Mouse (Mus musculus): ENCODE results near the gene Rab29. TPM values are rescaled to one million over a fixed set of nuclear protein-coding genes. Genes with fewer than 3 reads are reported as not detected.
"Not testable (repeated sequence)": the region's sequence is repeated elsewhere in the genome, so short reads cannot be mapped to it uniquely, and the experiment has no call there.

The Rab29 gene
- polyA plus RNA-seq, 1 experiment from 2014 or later = 30.1 TPM

GRCm38 (mm10) chr1:131905497-131905896 lies 38.5 kb downstream of the Rab29 start:
- Histone ChIP-seq H3K4me3 (no peak overlapping the region), H3K4me2 (no peak overlapping the region), H3K9me3 (no peaks in the 10 kb centered on the region), H3K27ac (no peak overlapping the region), H3K27me3 (no peaks in the 10 kb centered on the region), H3K4me1 (no peaks in the 10 kb centered on the region; the same call in 1 of the 2 replicates), H3K36me3 (no peaks in the 10 kb centered on the region), H3K9ac (no peak overlapping the region)
- WGBS = 4% methylated on average over 1 of the region's 1 CpGs
- no peak for ATAC-seq (ENCODE audit: insufficient number of reproducible peaks, low FRiP score, low TSS enrichment, low read depth)

DNA sequence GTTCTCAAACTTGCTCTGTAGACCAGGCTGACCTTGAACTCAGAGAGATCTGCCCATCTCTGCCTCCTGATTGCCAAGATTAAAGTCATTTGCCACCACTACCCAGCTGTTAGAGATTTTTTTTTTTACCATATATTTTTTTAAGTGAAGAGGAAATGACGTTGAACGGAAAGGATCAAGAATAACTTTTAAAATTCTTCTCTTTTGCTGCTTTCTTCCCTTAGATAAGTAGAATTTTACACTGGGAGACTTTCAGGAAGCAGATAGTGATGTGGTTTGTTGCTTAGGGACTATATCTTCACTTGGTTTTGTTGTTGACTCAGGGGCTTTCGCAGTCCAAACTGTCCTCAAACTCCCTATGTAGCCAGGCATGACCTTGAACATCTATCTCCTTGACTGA lies 41.4 kb downstream of the Rab29 start:
- H3K27ac ChIP-seq = no peak overlapping the region
- WGBS = 88% methylated on average over 3 of the region's 3 CpGs
- 0 out of 2 replicates have a peak, but pooled peaks cover 3% of the 10 kb centered on the region for H3K36me3 ChIP-seq
- no peak for ATAC-seq (ENCODE audit: insufficient number of reproducible peaks, low FRiP score, low TSS enrichment, low read depth)
- no peak overlapping the region for H3K4me3 ChIP-seq
- no peak overlapping the region for H3K9ac ChIP-seq
- no peaks in the 10 kb centered on the region for H3K9me3 ChIP-seq
- H3K27me3 ChIP-seq = no peaks in the 10 kb centered on the region
- no peak overlapping the region for H3K4me2 ChIP-seq
- H3K4me1 ChIP-seq = peaks cover 8% of the 10 kb centered on the region

GRCm38 (mm10) chr1:131909236-131909635 lies 42.2 kb downstream of the Rab29 start:
- WGBS = 90% methylated on average over 2 of the region's 2 CpGs
- H3K4me2 ChIP-seq; H3K4me3 ChIP-seq; H3K27me3 ChIP-seq; ATAC-seq (ENCODE audit: insufficient number of reproducible peaks, low FRiP score, low TSS enrichment, low read depth); H3K9me3 ChIP-seq; H3K9ac ChIP-seq; H3K27ac ChIP-seq; H3K4me1 ChIP-seq; H3K36me3 ChIP-seq: not testable (repeated sequence)

DNA sequence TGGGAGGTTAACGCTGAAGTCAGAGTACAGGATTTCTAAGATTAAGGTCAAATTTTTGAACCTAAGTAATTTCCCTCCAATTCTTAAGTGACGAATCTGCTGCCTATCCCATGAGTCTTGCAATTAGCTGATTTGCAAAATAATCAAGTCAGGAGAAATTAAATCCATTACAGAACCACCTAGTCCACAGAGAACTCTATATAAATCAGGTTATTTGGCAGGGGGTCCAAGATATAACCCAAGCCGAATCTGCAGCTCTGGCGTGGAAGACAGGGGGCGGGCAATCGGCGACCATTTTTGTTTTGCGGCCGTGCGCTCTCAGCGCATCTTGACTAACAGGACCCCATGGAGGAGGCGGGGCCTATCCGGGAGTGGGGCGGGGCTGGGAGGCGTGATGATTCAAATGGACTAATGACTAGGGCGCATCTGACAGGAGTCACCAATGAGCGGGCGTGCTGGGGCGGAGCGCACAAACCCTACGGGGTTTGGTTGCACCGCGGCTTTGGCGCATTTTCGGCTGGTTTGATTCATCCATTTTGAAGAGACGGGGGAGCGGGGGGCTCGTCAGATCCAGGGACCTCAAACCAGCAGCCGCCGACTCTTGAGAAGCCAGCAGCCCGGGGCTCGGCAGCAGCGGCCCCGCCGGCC lies 43.1 kb downstream of the Rab29 start, which contains the start of gene Nucks1:
TSS of gene Nucks1 (plus strand) at position 534 of the 648 bp plus-strand sequence.
- Histone ChIP-seq H3K4me1 (peaks cover 8% of the 10 kb centered on the region), H3K27me3 (no peaks in the 10 kb centered on the region)

DNA sequence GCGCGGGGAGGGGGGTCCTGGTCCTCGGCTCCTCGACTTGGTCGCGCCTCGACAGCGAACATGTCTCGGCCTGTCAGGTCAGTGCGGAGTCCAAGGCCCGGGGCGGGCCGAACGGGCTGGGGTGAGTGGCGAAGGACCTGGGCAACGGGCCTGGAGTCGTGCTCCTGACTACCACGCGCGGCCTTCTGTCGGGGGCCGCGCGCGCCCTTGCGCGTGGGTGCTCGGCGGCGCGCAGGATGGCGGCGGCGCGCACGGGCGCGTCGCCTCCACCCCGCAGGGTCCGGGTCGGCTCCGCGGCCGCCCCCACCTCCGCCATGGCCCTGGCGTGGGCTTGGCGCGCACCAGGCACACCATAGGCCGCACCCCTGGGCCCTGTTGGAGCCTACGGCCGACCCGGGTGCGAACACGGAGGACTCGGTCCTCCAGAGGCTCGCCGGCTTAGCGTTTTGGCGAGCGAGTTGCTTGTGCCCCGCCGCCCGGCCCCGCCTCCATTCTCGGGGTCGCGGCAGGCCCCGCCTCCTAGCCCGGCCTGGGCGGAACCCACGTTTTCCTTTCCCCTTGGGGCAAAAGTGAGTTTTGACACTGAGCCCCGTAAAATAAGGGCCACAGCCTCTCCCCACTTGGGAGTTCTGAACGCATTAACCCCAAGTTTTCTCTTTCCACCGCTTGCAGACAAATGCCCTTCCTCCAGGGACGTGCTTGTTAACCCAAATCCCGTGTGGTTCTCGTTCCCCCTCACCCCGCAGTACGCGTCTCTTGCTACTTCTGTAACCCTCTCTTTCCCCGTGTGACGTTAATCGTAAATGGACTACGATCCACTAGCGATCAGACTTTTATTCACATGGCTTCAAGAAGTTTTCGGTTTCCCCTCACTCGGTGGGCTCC lies 43.9 kb downstream of the Rab29 start:
- Histone ChIP-seq H3K9ac (peak overlapping the region; percentile 99), H3K27me3 (no peaks in the 10 kb centered on the region), H3K4me2 (peak overlapping the region; percentile 58), H3K4me3 (peak overlapping the region; percentile 98), H3K27ac (peak overlapping the region; percentile 99), H3K9me3 (no peaks in the 10 kb centered on the region), H3K4me1 (peaks cover 8% of the 10 kb centered on the region), H3K36me3 (0 out of 2 replicates have a peak, but pooled peaks cover 3% of the 10 kb centered on the region)
- peak; percentile 73 for ATAC-seq (ENCODE audit: insufficient number of reproducible peaks, low FRiP score, low TSS enrichment, low read depth)
- under 1% methylated on average over 87 of the region's 88 CpGs for WGBS

More for the DNA sequence above, 43.1 kb downstream of the Rab29 start, which contains the start of gene Nucks1:
- Histone ChIP-seq H3K4me3 (peak within 1 kb of the TSS; percentile 98), H3K9ac (peak within 1 kb of the TSS; percentile 99), H3K27ac (peak within 1 kb of the TSS; percentile 99), H3K4me2 (peak within 1 kb of the TSS; percentile 58), H3K9me3 (no peaks in the 10 kb centered on the region), H3K36me3 (0 out of 2 replicates have a peak, but pooled peaks cover 3% of the 10 kb centered on the region)
- peak; percentile 99 for ATAC-seq (ENCODE audit: insufficient number of reproducible peaks, low FRiP score, low TSS enrichment, low read depth)
- WGBS = under 1% methylated on average over 35 of the region's 35 CpGs

DNA sequence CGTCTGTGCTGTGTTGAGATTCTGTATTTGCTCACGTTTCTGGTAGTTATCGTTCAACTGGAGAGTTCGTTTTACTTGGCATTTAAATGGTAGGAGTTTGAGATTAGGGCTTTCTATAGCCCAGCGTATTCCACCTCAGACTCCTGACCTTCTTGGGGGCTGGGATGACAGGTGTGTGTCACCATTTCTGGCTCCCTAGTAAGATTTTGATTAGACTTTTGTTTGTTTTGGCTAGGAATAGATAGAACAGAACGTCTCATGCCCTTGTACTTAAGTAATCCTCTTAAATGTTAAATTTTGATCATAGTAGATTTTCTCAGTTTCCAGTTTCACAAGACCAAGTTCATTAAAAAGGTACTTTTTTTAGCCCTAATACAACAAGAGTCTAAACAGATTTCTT lies 50.6 kb downstream of the Rab29 start:
- Histone ChIP-seq H3K27ac (no peak overlapping the region), H3K4me1 (peaks cover 6% of the 10 kb centered on the region), H3K9ac (no peak overlapping the region), H3K27me3 (no peaks in the 10 kb centered on the region), H3K36me3 (peaks cover 30% of the 10 kb centered on the region), H3K9me3 (no peaks in the 10 kb centered on the region), H3K4me2 (no peak overlapping the region), H3K4me3 (no peak overlapping the region)
- no peak for ATAC-seq (ENCODE audit: insufficient number of reproducible peaks, low FRiP score, low TSS enrichment, low read depth)
- WGBS = 68% methylated on average over 6 of the region's 6 CpGs

- WGBS = 93% methylated on average over 2 of the region's 2 CpGs
- no peak overlapping the region for H3K27ac ChIP-seq
- no peak overlapping the region for H3K9ac ChIP-seq
Measured at GRCm38 (mm10) chr1:131919052-131919451, 52.0 kb downstream of the Rab29 start.

GRCm38 (mm10) chr1:131922100-131922499 lies 55.1 kb downstream of the Rab29 start:
- 97% methylated on average over 3 of the region's 3 CpGs for WGBS
- Histone ChIP-seq H3K9me3 (no peaks in the 10 kb centered on the region), H3K4me1 (peaks cover 3% of the 10 kb centered on the region; the same call in 1 of the 2 replicates), H3K4me3 (no peak overlapping the region), H3K36me3 (peaks cover 65% of the 10 kb centered on the region), H3K27me3 (no peaks in the 10 kb centered on the region), H3K27ac (no peak overlapping the region), H3K4me2 (no peak overlapping the region), H3K9ac (no peak overlapping the region)
- ATAC-seq (ENCODE audit: insufficient number of reproducible peaks, low FRiP score, low TSS enrichment, low read depth) = no peak

More at GRCm38 (mm10) chr1:131919052-131919451, 52.0 kb downstream of the Rab29 start:
- no peak for ATAC-seq (ENCODE audit: insufficient number of reproducible peaks, low FRiP score, low TSS enrichment, low read depth)
- Histone ChIP-seq H3K4me3 (no peak overlapping the region), H3K4me2 (no peak overlapping the region), H3K9me3 (no peaks in the 10 kb centered on the region), H3K27me3 (no peaks in the 10 kb centered on the region), H3K4me1 (peaks cover 3% of the 10 kb centered on the region; the same call in 1 of the 2 replicates), H3K36me3 (peaks cover 39% of the 10 kb centered on the region)

Other genes starting within 250 kb of the Rab29 start
- gene Ctse, start 228.9 kb upstream of the Rab29 start, polyA plus RNA-seq (2015; fragmentation: Nextera tagmentation; extraction: Ambion mirVana) = 0.40 and 0.42 TPM in 2 replicates
- gene Rab7b, start 178.5 kb upstream of the Rab29 start, polyA plus RNA-seq (2015; fragmentation: Nextera tagmentation; extraction: Ambion mirVana) = 14.0 and 15.0 TPM in 2 replicates
- 0.05 and 0.29 TPM in 2 replicates for gene Slc26a9, start 123.2 kb upstream of the Rab29 start, polyA plus RNA-seq (2015; fragmentation: Nextera tagmentation; extraction: Ambion mirVana)
- 0.24 and 0.29 TPM in 2 replicates for gene Pm20d1, start 69.8 kb upstream of the Rab29 start, polyA plus RNA-seq (2015; fragmentation: Nextera tagmentation; extraction: Ambion mirVana)
- 16.4 and 18.8 TPM in 2 replicates for gene Slc41a1, start 39.7 kb upstream of the Rab29 start, polyA plus RNA-seq (2015; fragmentation: Nextera tagmentation; extraction: Ambion mirVana)
- gene Nucks1, start 43.3 kb downstream of the Rab29 start, polyA plus RNA-seq (2015; fragmentation: Nextera tagmentation; extraction: Ambion mirVana) = 57.1 and 68.4 TPM in 2 replicates
- gene Slc45a3, start 95.7 kb downstream of the Rab29 start, polyA plus RNA-seq (2015; fragmentation: Nextera tagmentation; extraction: Ambion mirVana) = 13.9 and 14.2 TPM in 2 replicates
- 24.3 and 24.4 TPM in 2 replicates for gene Elk4, start 140.4 kb downstream of the Rab29 start, polyA plus RNA-seq (2015; fragmentation: Nextera tagmentation; extraction: Ambion mirVana)
- 11.7 and 14.7 TPM in 2 replicates for gene Mfsd4a, start 200.8 kb downstream of the Rab29 start, polyA plus RNA-seq (2015; fragmentation: Nextera tagmentation; extraction: Ambion mirVana)